Mouse (Mus musculus) kidney, postnatal 25 days (tissue): ENCODE measurements around the gene 4930404H24Rik.

ENCODE experiments used
- DNase-seq, 2 experiments: peaks; one replicate each; pipeline ENCODE4 v3.0.0; 2021; ENCODE audit warnings: mixed read lengths in 2 of 2

The 4930404H24Rik gene

DNA sequence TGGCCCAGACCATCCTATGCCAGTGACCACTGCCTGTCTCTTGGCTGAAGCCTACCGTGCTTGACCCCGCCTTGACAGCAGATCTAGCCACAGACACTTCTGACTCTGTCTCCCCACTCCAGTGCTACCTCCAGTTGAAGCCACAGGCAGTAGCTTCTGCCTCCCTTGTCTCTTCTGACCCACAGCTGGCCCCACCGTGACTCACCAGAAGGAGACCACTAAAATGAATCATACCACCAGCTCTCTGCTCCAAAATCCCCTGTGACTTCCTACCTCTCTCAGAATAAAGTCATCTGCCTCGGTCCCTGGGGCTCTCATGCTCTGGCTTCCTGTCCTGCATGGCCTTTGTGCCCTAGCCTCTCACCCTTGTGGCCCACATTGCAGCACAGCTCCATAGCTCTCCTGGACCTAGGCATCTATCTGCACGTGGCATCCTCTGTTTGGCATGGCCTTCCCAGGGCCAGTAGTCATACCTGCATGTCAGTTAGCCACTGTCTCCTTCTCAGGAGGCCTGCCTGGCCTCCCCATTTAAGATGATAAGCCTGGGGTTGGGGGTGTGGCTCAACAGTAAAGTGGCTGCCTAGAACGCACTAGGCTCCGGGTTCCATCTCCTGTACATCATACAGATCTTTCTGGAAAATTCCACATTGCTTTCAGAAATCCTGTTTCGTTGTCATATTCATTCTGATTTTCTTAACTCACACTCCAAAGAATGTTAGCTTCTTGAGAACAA, 50.5 kb downstream of the 4930404H24Rik start:
- DNase-seq: no peak
